Mouse (Mus musculus) ES-CJ7 (cell line): ENCODE data around the gene Simc1.

Experiments
- DNase-seq: peaks from one replicate; pipeline ENCODE4 v3.0.0; 2011; ENCODE audit warnings: low read depth, low spot score

Gene Simc1

DNA sequence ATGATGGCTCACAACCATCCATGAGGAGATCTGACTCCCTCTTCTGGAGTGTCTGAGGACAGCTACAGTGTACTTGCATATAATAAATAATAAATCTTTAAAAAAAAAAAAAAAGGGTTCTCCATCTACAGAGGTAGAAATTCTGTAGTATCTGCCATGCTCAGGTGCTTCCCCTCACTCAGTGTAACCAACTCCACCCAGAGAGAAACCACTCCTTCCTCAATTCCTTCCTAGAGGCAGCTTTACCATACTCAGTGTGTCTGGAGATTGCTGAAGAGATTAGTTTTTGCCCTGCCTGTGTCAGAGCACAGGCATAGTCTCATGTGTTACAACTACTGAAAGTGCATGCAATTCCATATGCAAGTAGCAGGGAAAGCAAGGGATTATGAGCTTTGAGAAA, 28.6 kb downstream of the Simc1 start:
- DNase-seq, result no peak

DNA sequence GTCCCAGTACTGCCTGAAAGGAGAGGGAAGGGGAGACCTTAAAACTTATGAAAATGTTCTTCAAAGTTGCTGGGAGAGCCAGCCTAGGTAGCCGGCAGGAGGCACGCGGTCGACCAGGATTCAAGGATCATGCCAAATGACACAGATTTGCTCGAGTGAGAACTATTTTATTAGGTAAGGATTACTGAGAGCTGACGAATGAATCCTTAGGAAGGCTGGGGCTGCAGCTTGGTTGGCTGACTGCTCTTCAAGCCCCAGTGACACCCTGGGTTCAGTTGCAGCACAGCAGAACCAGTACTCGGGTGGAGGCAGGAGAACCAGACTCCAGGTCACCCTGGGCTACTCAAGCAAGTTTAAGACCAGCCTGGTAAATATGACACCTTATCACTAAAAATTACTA, 44.5 kb downstream of the Simc1 start:
- no peak for DNase-seq

DNA sequence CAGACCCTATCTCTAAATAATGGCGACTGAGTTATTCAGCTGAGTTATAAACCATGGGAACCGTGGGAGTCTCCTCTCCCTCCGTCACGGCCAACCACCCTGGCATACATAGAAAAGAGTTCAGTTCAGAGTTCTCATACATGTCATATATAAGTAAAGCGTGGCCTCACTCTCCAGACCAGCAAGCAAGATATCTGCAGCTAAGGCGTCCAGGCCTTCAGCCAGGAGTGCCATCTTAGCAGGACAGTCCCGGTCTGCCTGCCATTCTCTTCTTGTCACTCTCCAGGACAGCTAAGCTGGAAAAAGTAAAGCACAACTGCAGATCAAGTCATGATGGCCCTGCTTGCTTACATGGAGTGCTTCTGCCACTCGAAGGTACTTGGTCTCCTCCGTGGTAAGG, 52.6 kb downstream of the Simc1 start:
- DNase-seq, result no peak

DNA sequence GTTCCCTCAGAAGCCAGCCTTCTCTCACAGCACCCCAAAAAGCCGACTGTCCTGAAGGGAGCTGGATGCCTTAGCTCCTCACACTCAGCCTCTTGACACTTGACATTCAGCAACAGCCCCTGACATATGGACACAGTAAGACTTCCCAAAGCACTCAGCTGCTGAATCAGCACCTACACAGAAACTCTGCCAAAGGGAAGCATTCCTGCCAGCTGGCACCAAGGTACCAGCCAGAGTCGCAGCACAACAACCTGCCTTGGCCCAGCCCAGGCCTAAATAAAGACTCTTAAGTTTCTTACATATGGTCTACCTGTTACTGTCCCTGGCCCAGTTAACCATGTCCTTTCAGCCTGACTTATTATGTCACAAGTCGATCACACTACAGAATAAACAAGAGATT, 53.2 kb downstream of the Simc1 start:
- no peak for DNase-seq

DNA sequence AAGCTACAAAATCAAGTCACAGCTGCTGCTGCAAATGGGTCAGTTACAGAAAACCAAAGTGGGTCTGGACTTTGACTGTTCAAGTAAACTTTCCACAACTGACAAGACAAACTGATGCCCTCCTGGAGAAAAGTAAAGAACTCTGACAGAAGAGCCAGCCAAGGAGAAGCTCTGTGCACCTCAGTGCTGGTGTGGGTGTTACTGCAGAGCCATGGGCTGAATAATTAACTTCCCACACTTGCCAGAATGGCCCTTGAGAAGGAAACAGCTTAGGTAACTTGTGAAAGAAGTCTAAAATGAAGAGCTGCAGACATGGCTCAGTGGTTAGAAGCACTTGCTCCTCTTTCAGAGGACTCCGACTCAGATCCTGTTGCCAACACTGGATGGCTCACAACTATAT, 54.1 kb downstream of the Simc1 start:
- DNase-seq, result no peak

DNA sequence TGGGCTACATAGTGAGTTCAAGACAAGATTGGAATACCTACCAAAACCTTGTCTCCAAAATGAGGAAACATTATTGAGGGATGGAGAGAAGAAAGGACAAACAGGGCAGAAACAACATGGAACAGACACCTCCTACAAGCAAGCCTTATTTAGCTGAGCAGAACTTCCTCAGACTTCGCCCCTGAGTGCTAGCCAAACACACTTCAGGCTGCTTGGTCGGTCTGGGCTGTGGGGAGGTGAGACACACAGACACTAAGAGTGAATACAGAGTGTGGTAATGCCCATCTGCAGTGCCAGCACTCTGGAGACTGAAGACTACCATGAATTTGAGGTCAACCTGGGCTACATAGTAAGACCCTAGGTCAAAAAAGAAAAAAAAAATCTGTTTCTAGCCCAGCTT, 56.1 kb downstream of the Simc1 start:
- no peak for DNase-seq

DNA sequence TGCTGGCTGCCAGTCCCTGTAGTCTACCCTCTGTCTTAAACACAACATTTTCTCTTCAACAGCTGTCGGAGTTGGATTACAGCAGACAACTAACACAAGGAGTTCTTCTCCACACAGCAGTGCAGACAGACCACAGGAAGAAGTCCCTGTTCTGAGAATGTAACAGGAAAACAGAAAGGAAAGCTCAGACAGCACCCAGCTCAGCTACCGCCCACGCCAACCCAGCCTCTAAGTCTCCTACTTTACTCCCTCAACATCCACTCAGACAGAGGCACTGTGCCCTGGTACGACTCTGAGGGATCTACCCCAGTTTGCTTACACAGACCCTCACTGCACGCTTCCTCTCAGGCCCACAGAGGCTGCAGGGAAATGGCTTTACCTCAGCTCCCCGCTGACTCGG, 57.0 kb downstream of the Simc1 start:
- no peak for DNase-seq

DNA sequence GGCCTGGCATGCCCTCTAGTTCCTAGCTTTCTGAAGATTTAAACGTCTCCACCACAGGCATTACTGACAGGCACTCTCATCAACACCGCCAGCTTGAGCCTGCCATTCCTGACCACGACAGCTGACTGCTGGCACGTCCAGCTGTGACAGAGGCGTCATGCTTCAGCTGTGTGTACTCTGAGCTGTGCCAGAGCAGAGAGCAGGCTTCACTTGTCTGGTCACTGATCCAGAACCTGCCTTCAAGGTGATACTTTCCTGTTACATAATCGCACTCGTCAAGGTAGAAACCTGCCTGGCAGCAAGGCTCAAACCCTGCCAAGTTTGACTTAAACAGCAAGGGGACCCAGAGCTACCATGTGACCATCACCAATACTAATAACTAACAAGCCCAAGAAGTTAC, 59.0 kb downstream of the Simc1 start:
- no peak for DNase-seq

DNA sequence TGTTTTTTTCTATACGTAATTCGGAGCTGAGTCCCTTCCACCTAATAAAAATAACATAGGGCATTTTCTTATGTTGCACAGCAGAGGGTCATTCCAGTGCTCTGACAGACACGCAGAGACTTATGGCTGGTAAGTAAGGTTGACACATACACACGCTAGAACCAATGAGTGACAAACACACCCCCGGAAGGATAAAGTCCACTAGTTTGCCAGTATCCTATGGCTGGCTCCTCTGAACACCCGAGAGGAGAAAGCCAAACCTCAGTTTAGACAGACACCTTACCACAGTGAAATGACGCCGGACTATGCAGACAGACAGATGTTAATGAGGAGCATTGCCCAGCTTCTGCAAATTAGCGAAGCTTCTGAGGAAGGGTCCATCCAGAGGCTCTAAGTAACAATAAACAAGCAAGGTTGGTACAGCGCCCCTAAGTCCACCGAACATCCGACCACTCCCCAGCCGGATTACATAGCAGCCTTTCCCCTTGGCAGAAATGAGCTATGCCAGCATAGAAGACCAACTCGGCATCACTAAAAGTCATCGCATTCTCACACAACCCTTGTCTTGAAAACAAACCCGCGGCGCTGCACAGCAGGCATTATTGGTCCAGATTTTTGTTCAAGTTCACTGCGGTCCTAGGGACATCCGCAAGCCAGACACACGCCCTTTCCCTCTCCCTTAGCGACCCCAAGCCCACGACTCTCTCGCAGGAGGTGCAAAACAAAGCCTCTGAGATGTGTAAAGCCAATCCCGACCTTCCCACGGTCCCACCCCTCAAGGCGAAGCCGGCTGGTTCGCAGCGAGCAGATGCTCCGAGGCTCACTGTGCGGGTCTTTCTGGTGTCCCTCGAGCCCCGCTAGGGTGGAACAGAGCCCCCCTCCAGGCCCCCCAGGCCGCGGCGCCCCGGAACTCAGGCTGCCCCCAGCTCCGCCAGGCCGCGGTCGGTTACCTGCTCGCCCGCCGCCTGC, 60.9 kb downstream of the Simc1 start:
- peak; percentile 30 for DNase-seq

DNA sequence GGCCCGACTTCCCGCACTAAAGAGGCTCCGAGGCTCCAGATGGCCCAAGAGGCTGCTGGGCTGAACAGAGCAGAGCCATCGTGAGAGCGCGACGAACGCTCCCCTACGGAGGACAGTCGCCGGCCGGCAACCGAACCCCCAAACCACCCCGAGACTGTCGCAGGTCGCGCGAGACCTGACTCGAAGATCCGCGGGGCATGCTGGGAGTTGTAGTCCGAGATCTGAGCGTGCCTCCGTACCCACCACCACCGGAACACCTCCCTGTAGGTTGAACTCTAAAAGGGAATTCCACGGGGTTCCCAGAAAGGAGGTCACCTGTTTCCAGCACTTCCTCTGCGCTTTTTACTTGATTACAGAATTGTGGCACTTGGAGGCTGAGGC, 61.6 kb downstream of the Simc1 start, which contains the start of gene 4833439L19Rik:
4833439L19Rik (minus strand) TSS at position 235 of the 381 bp plus-strand sequence.
- peak; percentile 95 for DNase-seq

DNA sequence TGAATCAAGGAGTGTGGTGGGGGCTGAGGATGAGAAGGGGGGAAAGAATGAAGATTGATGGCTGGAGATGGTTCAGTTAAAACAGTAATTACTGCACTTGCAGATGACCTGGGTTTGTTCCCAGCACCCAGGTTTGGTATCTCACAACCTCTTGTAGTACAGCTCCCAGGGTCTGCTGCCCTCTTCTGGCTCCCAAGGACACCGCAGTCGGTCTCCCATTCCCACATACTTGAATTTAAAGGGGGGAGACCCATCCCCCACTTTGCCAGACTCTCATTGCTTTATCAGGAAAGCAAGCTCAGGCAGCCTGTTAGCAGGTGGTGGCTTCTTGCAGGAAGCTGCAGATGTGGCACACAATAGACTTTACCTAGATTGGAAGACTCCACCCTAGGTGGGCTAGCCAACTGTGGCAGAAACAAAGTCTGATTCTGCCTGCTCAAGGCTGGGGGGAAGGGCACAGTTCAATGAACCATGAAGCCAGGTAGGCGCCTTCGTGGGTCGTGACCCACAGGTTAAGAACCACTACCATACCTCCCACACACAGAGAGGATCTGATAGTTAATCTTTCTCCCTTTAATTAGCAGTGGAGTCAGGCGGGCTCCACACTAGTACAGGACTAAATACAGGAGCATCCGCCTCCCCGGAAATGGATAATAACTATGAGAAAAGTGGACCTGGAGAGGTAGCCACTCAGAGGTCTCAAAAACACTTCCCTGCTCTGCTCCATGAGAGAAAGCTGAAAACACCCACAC, 62.2 kb downstream of the Simc1 start:
- DNase-seq, result peak; percentile 96

DNA sequence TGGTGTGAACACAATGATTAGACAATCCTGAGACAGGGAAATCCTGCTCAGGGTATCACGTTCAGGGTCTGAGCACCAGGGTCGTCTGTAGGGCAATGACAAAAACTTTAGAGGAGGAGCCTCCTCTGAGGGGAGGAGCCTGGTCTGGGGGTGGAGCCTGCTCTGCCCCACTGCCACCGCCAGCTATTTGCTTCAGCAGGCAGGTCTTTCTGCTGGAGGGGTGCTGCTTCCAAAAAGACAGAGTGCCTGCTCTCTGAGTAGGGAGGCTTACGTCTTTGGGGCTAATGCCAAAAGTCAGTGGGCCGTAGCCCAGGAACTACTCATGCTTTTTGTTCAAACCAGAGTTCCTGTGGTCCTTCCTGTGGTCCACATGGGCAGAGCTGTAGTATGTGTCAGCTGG, 64.8 kb downstream of the Simc1 start:
- DNase-seq, result peak; percentile 71

DNA sequence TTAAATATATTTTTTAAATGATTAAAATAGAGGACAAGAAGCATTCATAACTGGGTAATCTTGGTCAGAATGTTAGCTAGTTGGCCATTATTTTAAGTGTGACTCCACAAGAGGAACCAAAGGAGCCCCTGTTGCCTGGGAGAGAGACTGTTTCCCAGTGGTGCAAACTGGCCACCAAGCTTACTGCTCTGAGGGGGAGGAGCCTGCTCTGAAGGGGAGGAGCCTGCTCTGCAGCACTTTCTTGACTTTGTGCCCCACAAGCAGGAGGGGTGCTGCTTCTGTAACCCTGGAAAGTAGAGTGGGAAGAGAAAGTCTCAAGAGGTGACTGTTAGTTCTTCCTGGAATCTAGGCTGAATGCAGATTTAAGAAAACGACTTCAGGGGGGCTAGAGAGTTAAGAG, 65.7 kb downstream of the Simc1 start:
- peak; percentile 46 for DNase-seq

DNA sequence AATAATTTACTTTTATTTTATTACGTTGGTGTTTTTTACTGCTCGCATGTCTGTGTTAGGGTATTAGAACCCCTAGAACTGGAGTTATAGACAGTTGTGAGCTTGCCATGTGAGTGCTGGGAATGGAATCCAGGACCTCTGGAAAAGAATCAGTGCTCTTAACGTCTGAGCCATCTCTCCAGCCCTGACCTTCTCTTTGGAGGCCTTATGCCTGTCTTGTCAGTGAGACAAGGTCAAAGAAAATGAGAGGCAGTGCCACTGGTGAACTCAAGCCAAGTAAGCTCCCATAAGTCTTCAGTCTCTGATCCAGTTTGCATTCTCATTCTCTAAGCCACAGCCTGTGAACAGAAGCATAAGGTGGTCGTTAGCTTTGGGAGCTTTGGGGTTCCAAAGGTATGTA, 67.2 kb downstream of the Simc1 start:
- no peak for DNase-seq

DNA sequence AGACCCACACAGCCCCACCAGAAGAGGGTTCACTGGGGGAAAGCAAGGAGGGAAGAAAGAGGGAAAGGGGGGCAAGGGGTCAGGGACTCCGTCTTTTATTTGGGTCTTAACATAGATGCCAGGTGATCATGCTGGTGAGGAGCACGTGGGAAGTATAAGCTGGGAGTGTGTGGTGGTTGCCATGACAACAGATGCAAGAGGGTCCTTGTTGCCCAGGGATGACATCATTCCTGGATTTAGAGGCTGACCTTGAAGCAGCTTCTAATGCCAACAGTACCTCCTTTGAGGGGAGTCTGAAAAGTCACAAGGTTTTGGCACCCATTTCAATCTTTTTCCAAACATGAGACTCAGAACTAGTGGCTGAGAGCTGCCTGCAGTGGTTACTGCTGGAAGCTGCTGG, 68.1 kb downstream of the Simc1 start:
- DNase-seq, result peak; percentile 32

DNA sequence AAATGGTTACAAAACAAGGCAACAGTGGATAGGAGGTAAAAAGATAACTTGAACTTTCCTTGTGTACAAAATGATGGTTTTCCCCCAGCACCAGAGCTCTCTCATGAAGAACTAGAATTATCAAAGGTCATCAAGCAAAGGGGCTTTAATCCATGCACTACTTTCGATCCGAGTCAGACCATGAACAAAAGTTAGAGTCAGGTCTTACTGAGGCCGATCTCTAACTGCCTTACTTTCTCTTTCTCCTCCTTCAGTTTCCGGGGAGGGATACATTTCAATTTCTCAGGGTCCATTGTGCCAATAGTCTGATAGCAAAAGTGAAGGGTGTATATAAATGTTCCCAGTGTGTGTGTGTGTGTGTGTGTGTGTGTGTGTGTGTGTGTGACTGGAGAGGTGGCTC, 69.0 kb downstream of the Simc1 start:
- DNase-seq, result no peak

DNA sequence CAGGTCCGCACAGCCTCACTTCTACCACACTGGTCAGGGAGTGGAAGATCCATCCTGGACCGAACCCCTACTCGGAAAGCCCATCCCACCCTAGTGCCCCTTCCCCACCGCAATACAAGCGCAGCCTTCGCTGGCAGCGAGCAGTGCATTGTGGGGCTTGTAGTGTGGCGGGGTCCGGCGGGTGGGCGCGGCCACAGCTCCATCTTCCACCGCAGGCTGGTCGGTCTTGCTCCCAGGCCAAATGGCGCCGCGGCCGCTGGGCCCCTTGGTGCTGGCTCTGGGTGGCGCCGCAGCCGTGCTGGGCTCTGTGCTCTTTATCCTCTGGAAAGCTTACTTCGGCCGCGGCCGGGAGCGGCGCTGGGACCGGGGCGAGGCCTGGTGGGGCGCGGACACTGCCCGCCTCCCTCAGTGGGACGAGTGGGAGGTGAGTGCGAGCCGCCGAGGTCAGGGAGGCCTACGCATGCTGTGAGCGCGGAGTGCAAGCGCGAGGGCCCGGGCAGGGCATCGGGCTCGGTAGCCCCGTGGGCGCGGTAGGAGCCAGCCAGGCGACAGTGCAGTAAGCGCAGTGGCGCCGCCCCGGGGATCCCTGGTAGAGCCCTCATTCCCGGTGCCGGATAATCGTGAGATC, 71.4 kb downstream of the Simc1 start, which contains the start of gene Arl10:
Arl10 (plus strand) TSS at position 162 of the 628 bp plus-strand sequence.
- peak; percentile 63 for DNase-seq

DNA sequence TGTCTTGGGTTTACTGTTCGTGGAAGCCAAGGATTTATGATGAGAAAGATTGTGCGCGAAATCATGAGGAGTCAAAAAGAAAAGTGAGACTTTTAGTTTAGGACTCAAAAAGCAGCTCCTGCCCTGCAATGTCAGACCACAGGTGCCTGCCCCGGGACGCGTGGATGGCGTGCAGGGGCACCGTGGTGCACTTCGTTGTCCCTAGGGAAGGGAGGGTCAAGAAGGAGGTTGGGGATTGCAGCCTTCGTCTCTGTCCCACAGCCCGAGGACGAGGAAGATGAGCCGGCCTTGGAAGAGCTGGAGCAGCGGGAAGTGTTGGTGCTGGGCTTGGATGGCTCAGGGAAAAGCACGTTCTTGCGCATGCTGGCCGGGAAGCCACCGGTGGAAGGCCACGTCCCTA, 71.9 kb downstream of the Simc1 start:
- DNase-seq, result no peak

DNA sequence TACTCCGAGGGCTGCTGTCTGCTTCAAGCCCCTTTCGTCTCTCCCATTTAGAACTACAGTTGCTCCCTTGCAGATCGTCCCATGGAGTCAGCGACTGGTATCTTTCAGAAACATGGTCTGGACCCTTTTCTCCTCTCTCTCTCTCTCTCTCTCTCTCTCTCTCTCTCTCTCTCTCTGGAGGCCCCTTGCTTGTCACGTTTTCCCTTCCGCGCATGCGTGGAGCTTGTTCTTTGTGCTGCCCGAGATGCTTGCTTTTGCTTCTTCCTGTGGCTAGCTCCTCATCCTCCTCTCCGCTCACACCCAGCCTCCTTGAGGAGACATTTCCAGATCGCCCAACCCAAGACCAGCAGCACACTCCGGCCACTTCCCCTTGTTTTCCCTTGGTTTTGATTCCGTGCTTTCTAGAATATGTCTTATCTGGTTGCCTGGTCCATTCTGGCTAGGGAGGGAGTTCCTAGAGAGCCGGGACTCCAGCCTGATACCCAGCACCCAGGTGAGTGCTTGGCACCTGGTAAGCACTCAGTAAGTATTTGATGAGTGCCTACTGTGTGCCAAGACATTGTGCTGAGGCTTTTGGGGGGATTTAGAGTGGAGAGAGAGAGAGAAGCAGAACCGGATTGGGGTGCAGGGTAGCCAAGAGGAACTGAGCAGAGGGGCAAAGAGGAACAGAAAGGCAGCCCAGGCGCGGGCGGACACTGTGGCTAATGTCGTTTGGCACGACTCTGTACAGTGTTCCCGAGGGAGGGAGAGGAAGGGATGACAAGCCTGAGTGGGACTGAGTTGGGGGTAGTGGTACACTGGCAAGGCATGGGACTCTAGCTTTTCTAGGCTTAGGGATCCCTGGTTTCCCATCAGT, 74.3 kb downstream of the Simc1 start:
- DNase-seq, result no peak

DNA sequence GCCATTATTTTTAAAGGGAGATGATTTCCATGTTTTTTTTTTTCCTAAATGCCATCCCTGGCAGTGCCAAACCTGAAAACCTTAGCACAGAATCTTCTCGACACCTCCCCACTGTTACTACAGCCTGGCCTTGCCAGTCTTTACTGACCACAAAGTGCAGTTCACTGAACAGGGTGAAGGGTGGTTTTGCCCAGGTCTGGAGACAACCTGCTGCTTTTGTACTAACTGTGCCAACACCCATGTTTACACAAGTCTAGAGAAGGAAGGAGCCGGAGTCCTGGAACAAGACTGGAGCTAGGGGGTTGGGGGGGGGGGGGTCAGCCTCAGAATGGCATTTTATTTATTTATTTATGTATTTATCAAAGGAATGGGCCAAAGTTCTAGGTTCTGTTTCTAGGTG, 77.8 kb downstream of the Simc1 start:
- no peak for DNase-seq

DNA sequence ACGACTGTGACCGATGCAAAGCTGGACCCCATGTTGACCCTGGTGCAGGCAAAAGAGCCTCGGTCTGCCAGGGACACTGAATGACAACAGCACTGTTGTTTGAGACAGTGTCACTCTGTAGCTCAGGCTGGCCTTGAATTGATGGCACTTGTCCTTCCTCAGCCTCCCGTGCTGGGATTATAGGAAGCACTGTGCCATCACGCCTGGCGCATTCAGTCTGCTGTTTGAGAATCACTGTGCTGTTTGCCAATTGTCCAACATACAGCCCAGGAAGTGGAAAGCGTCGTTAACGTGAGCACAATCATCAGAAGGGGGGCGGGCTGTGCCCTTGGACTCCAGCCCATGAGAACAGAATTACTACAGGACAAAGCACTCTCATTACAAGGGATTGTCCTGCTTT, 78.5 kb downstream of the Simc1 start:
- no peak for DNase-seq
